Mouse (Mus musculus): ENCODE results near the gene Hikeshi.

GRCm38 (mm10) chr7:89983441-89983840 lies 42.4 kb upstream of the Hikeshi start:
- TF ChIP-seq CTCF (IDR thresholded peaks at IDR 0.05; ENCODE audit: borderline replicate concordance, control insufficient read depth, extremely low read depth, insufficient read depth, low read length, poor library complexity), result no peak
- no peak for TF ChIP-seq POLR2A (IDR thresholded peaks at IDR 0.05; ENCODE audit: control insufficient read depth, extremely low read depth, insufficient read depth, low read length, poor library complexity)
